Mouse (Mus musculus) adipocyte (in vitro differentiated cells): ENCODE data around the gene Ccdc9.

Experiments used
- DNase-seq: peaks from one replicate; pipeline ENCODE4 v3.0.0-alpha.2; 2016; ENCODE audit warnings: low spot score

Ccdc9 gene

DNA sequence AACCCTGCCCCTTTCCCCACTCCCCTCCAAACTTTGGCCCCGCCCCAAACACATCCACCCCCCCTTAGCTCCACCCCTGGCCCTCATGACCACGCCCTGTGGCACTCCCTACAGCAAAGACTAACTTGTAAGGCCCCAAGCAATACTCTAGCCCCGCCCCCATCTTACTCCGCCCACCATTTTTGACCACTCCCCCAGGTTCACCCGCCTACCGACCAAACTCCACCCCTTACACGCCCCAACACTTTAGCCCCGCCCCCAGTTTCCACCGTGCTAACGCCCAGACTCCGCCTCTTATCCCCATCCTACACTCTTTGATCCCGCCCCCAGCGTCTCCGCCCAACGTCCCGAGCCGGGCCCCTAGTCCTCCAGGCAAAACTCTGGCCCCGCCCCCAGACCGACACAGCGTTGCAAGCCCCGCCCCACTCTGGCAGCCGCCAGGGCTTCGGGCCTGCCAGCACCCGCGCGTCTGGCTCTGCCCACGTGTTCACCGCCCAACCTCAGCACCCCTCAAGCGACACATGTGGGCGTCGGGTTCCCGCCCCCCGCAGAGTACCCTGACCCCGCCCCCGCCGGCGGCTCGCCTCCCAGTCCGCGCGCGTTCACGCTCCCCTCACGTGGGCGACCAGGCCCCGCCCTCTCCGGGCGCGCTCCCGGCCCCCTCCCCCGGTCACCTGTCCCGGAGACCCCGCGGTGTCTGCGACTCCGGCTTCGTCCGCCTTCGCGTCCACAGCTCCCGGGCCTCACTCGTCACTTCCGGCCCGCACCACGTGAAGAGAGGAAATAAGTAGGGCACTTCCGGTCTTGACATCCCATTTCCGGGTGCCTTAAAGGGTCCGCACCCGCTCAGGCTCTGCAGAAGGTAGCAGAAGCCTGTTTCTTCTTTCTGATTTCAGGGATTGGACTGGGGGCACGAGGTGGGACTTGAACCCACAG lies at the start of gene Ccdc9:
Gene Ccdc9 (minus strand): TSS at position 770 of the 936 bp plus-strand sequence.
- DNase-seq: peak; percentile 99

DNA sequence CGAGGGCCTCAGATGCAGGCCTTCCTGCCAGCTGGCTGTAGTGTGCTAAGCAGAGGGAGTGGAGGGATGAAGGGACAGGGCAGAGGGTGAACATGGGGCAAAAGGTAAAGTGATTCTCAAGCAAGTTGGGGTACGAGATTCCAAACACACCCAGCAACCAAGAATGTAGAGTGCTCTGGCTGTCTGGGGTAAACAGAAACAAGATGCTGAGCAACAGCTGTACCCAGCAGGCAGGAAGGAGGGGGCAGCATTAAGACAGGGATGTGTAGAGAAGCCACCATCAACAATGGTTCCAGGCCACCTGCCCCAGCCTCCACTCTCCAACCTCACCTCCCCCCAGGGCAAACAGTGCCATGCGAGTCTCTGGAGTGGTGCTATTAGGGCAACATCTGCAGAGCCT lies 42.6 kb upstream of the Ccdc9 start:
- DNase-seq: no peak

DNA sequence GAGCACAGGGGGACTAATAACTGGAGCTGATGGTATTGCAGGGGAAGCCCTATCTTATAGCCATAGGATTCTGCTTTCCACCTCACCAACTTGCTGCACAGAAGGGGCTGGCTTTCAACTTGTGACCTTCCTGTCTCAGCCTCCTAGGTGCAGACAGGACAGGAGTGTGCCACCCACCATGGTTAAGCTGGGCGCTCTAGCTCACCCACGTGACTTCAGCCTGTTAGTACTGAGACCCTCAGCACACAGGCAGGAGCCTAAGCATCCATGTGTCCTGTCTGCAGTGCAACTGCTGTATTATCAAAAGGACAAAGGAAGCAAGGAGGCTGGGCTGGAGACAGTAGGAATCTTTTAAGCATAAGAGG lies 40.0 kb upstream of the Ccdc9 start:
- no peak for DNase-seq

DNA sequence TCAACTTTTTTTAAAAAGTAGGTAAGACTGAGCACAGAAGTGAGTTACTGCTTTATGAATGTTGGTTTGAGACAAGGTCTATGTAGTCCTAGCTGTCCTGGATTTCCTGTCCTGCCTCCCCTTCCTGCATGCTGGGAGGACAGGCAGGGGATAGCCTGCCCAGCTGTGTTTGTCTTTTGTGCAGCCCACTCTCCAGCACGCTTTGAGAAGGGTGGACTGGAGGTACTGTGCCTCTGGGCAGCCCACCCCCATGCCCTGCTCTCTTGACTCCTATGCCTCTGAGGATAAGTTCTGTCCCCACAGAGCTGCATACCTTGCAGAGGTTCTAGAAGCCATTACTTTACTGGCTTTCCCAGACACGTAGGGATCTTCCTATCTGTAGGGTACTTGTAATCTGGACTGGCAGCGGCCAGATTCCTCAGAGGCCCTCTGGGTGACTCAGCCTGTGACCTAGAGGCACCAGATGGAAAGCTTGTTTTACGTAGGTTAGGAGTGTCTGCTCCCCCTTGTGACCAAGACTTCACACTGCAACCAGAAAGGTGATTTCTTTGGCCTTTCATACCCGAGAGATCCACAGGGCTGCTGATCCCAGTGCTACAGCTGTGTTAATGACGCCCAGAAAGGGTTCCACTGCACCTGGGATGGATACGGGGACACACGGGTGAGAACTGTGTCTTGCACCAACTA lies 39.5 kb upstream of the Ccdc9 start:
- DNase-seq: peak; percentile 83

DNA sequence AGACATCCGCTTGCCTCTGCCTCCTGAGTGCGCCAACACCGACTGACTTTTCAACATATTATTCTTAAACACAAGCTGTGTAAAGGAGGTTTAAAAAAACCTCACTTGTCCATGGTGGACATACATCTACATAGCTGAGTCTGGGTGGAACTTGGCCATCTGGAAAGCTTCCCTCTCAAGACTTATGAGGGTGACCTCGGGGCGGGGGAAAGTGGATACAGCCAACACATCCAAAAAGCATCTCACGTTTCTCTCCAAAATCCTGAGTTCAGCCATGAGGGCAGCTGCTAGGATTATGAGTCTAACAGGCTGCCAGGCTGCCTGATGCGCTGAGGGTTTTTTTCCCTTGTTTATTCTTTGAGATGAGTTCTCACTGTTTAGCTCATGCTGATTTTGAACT lies 38.1 kb upstream of the Ccdc9 start:
- DNase-seq: no peak

DNA sequence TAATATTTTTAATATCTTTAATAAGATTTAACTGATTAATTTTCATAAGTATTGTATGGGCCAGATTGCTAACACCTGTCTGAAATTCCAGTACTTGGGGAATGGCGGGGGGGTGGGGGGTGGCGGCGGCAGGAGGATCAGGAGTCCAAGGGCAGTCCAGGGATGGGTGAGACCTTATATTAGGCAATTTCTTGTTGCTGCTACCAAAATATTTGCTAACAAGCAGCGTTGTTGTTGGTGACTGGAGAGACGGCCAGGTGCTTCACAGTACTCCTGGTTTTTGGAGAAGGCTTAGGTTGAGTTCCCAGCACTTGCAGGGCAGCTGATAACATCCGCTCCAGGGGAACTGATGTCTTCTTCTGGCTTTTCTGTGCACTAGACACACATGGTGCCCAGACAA lies 33.9 kb upstream of the Ccdc9 start:
- DNase-seq: no peak

DNA sequence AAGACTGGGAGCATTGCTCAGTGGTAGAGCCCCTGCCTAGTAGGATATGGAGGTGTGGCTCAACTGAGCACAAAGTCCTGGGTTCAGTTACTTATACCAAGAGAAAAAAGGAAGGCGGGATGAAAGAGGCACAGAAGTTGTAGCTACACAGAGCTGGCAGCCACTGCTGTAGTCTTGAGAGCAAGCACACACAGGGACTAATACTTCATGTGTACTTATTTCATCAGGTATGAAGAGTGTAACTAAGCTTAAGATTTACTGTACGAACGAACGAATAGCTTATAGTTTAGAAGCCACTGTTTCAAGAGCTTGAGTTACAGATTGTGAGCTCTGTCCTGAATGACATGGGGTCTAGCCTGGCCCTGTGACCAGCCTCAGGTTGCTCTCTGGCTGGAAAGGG lies 32.6 kb upstream of the Ccdc9 start:
- no peak for DNase-seq

DNA sequence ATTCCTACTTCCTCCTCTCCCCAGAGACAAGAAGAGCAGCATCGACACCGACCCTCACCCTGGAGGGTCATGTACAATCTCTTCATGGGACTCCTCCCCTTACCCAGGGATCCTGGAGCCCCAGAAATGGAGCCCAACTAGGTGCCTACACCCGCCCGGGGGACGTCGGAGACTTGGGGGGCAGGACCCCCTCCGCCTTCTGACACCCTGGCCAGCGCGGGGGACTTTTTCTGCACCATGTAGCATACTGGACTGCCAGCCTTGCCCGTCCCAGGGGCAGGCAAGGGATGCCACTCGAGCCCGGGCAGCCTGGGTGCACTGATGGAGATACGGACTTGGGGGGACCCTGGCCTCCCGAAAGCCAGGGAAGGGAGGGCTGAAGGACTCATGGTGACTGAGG lies 30.5 kb upstream of the Ccdc9 start:
- no peak for DNase-seq

DNA sequence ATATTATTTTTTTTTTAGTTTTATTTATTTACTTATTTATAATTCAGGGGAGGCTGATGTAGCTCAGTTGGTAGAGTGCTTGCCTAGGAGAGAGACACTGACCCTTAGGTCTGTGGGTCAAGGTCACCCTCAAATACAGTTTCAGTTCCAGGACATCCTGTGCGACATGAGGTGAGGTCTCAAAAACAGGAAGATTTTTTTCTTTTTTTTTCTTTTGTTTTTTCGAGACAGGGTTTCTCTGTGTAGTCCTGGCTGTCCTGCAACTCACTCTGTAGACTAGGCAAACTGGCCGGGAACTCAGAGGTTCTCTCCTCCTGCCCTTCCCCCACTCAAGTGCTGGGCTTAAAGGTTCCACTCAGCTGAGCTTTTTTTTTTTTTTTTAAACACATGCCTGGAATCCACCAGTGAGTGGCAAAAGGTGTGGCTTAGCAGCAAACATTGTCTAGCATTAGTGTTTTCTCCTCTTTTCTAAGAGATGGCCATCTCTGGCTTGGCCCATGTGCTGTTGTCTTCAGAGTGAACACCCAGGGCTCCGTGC lies 28.7 kb upstream of the Ccdc9 start:
- DNase-seq: no peak

DNA sequence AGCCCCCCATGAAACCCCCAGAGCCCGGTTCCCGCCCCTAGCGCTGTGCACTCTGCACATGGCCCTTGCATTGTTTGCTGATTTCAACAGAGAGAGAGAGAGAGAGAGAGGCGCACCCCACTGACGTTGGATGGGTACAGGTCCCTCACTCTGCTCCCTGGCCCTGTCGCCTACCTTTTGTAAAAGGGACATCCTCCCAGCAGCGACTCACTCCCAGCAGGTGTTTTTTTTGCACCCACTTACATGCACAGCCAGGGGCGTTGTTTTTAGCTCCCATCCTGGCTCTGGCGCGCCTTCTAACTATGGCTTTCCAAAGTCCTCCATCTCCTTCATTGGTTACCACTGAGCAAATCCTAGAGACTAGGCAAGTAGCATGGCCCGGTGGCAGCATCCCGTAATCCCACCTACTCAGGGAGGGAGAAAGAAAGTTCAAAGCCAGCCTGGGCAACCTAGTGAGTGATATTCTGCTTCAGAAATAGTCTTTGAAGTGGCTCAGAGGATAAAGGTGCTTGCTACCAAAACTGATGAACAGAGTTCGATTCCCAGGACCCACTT lies 27.7 kb upstream of the Ccdc9 start:
- DNase-seq: no peak

DNA sequence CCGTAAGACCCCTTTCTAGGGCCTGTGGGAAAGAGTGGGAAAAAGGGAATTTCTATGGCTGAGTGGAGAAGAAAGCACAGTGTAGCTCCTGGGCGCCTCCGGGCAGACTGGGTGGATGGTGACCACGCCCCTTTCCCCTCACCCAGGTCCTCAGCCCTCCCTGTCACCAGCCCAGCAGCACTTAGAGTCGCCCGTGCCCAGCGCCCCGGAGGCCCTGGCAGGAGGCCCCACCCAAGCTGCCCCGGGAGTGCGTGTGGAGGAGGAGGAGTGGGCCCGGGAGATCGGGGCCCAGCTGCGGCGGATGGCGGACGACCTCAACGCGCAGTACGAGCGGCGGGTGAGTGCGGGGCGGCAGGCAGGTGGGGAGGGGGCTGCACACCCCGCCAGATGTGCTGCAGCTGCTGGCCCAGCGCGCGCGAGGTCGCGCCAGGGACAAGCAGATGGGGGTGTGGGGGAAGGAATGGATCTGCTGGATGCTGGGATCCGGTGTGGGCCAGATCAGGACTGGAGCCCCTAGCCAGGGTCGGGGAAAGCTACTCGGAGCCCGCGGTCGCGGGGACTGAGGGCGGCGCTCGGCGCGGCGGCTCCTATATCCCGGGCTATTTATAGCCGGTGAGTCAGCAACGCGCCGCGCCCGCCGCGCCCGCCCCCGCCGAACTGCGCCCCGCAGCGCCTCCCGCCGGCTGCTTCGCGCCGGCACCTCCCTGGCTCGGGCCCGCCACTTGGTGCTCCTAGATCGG lies 27.1 kb upstream of the Ccdc9 start:
- peak; percentile 60 for DNase-seq

DNA sequence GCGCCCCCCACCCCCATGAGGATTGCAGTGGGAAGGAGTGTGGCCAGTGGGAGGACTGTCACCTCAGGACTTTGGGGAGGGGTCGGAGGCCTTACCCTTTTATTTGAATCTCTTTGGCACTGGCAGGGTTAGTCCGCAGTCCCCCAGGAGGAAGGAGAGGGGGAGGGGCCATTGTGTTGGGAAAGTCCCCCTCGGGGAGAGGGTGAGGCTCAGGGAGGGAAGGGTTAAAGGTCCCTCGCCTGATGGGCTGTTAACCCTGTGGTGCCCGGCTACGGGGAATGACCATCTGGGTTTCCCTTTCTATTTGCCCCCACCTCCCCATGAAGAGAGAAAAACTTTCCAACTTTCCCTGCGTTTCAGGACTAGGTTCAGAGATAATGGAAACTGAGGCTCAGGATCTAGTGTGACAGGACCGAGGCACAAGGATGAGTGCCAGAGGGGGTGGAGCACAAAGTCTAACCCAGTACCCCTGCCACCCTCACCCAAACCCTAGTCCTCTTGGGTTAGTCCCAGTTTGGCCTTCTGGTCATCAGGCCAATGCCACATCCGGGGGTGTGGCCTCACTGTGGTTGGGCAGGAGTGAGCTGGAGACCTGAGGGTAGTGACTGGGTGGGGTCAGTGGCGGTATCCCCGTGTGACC lies 26.2 kb upstream of the Ccdc9 start:
- DNase-seq: peak; percentile 96

DNA sequence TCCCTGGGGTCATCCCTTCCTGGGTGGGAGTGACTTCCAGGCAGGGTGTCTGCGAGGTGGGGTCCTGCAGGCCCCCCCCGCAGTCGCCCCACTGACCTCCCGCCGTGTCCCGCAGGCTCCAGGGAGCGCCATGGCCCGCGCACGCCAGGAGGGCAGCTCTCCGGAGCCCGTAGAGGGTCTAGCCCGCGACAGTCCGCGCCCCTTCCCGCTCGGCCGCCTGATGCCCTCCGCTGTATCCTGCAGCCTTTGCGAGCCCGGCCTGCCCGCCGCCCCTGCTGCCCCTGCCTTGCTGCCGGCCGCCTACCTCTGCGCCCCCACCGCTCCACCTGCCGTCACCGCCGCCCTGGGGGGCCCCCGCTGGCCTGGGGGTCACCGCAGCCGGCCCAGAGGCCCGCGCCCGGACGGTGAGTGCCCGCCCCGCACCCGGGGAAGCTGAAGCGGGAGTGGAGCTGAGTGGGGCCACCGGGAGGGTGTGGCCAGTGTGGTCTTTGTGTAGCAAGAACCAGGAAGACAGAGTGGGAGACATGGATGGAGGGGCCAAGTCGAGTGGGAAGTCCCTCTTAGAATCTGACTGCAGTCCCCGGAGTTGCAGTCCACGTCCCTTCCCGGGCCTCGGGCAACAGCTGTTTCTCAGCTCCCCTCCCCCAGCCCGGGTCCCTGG lies 25.5 kb upstream of the Ccdc9 start:
- DNase-seq: no peak

DNA sequence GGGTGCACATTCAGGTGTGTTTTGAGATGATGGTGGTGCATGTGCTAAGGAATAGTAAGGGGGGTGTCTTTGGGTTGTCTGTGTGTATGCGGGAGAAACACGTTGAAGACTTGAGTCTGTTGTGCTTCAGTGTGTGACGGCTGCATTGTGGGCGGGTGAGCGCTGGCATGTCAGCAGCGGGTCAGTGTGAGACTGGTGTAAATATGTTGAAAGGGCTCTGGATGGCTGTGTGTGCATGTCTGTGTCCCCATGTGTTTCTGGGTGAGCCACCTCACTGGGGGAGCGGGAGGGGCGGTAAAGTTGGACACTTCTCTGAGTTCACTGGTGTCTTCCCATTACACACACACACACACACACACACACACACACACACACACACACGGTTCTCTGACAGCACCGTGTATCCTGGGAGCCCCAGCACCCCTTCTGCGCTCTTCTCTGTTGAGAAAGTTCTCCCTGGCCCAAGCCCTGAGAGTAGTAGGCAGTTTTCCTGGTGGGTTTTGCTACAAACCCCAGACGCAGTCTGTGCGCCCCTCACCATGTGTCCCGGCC lies 24.9 kb upstream of the Ccdc9 start:
- peak; percentile 65 for DNase-seq

DNA sequence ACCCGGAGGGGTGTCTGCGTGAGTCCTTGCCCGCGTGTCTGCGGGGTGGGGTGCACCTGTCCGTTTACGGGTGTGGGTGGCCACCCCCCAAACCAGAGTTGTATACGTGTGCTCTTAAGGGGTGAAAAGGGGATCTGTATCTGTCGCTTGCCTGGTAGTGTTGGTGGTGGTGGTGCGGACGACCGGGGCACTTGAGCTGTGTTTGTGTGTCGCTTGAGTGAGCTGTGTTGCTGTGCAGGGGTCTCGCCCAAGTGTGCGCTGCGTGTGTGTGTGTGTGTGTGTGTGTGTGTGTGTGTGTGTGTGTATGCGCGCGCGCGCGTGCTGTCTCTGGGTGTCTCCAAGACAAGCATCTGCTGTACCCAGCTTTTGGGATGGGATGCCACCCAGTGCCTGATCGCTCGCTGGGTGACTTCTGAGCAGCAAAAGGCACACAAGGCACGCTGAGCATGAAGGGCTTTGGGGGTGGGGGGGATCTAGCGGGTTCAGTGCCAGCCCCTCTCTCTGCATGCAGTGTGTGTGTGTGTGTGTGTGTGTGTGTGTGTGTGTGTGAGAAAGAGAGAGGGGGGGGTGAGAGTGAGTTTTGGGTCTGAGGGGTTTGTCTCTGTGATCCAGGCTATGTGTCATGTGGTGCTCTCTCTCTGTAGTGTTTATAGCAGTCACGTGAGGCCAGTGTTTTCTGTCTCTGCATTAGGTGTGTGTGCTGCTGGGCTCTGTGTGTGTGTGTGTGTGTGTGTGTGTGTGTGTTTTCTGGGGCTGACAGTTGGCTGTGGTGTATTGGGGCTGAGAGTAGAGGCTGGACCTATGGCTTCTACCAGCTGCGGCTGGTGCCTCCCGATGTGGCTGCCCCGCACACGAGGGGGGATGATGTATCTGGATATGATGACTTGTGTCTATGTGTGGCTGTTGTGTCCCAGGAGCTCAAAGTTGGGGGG lies 24.2 kb upstream of the Ccdc9 start:
- peak; percentile 49 for DNase-seq

DNA sequence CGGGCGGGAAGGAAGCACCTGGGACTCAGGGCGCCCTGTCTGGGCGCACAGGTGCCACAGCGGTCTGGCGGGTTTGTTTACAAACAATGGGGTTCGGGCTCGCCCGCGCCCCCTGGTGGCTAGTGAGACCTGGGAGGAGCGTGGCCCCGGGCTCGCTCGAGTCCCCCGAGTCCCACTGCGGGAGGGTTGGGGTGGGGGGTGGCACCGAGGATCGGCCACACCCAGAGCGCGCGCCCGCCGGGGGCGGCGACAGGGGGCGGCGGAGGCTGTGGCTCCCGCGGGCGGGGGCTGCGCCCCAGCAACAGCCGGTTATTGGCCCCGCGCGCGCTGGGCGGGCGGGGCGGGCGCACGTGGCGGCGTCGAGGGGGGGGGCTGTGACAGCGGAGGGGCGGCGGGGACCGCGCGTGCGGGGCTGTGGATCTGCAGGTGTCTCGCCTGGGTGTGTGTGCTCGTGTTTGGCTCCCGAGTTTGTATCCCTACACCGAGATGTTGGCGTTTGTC lies 23.5 kb upstream of the Ccdc9 start:
- DNase-seq: peak; percentile 86

DNA sequence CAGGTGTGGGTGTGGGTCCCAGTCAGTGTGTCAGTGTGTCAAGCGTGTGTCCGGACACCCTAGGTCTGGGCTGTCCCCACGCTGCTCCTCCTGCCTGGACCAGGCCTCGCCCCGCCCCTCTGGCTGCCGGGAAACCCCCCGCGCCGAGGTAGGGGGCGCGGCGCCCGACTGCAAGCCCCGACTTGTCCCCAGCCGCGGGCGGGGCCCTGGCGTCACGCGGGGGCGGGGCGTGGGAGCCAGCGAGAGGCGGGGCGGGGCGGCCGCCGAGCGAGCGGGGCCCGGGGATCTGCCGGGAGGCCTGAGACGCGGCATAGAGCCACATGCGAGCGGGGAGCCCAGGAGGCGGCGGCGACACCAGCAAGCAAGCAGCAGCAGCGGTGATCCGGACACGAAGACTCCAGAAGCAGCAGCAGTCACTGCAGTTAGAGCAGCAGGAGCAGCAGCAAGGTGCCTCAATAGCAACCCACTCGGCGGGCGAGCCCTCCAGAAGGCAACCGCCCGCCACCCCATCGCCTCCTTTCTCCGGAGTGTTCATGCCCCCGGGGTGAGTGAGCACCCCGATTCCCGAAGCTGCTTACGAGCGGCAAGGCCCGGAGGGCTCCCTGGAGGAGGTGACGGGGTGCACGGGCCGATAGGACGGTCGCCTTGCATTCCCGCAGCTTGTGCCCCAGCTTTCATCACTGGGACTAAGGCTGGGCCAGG lies 22.9 kb upstream of the Ccdc9 start:
- DNase-seq: peak; percentile 75

DNA sequence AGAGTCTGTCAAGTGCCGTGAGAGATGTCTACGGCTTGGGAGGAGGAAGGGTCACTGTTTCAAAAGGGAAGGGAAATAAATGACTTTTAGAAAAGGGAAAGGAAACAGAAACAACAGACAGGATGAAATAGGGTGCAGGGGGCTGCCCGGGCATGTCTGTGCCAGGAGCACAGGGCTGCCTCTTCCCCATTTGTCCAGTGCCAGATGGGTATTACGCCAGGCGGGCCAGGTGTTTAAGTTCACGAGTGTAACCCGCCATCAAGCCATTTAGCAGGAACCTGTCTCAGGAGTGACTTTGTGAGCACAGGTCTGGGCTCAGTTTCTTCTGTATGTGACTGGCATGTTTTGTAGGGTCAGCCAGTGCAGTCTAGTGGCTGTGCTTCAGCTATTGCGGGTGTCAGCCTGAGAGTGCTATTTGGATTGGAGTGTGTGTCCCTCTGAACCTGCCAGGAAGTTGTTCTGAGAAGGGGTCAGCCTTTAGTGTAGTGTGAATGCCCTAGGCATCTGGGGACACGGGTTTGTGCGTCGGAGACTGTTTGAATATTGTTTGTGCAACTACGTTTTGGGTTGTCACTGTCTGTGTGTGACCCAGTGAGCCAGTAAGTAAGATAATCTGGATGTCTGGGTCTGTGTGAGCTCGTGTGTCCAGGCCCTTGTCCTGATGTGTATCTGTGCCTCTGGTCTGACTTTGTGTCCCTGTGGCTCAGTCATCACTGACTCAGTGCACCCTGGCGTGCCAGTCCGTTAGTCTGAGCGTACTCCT lies 22.1 kb upstream of the Ccdc9 start:
- DNase-seq: no peak
